Mouse (Mus musculus): ENCODE measurements around the gene Olfr94.
"Not testable (repeated sequence)": the region's sequence is repeated elsewhere in the genome, so short reads cannot be mapped to it uniquely, and the experiment has no call there.

Olfr94 gene

DNA sequence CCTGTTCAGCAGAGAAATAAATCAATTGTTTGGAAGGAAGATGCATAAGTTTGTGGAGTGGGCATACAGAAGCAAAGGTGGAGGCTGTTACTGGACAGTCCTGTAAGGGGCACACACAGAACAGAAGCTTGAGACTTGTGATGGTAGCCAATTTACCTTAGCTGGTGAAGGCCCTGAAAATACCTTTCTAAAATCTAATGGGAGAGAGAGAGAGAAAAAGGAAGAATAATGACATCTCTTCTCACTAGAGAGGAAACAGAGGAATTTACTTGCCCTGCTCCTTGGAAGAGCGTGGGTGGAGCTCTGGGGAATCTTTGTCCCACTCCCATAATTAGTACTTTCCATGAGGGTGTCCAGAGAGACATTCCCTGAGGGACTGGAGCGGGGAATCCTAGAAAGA lies at the start of gene Olfr94:
Gene Olfr94, minus strand, starts transcription at position 101 of the 400 bp plus-strand sequence.
- DNase-seq: no peak

DNA sequence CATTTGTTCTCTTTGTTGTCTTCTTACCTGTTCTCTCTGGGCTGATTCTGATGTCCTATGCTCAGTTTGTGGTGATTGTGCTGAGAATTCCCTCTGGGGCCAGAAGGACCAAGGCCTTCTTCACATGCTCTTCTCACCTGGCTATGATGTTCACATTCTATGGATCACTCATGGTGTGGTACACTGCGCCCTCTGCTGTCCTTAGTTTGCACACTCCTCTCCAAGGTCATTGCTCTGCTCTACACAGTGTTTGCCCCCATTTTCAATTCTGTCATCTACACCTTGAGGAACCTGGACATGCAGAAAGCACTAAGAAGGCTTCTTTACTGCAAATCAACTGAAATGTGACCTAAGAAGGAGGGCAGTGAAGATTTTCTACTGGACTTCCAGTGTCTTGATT lies 49.8 kb upstream of the Olfr94 start:
- peak; percentile 47 for DNase-seq

DNA sequence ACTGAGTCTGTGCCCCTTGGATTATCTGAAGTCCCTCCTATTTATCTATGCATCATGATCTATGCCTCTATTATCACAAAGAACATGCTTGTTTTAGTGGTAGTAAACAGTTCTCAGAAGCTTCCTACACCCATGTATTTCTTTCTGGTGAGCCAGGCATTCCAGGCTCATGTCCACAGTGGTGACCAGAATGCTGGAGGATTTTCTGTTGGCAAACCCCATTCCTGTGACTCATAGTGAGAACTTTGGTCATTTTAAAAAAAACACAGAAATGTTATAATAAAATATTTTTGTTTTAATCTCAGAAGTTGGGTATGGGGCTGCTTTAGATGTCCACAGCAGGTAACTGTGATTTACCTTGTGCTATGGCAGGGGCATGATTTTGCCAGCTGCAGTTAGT lies 48.7 kb upstream of the Olfr94 start:
- DNase-seq: no peak

DNA sequence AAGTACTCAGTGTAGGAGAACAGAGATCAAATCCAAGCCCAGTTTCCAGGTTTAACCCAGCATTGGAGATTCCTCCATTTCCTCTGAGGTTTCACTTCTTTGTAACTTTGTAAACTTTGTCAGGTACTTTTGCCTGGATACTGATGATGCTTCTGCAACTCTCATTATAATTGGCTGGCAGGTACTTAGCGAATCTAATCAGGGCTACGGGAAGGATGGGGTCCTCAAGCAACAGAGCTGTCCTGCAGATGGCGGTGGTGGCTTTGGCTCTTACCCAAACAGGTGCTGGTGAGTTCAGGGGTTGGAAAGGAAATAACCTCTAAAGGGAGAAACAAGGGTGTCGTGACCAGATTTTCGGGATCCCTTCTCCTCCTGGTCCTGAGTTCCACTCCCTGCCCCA lies 45.9 kb upstream of the Olfr94 start:
- peak; percentile 74 for DNase-seq

DNA sequence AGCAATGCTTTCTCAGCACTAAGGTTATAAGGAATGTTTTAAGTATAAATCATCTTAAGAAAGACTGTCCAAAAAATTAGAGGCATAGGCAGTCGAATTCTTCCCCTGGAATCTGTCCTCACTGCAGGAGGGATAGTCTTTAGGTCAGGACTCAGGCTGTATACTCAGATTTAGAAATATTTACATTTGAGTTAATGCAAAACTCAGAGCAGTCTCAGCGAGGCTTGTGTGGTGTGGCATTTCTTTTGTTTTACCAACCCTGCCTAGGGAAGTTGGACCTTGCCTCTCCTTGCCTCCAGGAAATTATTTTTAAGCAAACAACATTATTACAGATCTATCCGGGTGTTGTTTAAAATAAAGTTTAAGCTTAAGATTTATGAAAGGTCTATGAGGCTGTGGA lies 41.4 kb upstream of the Olfr94 start:
- no peak for DNase-seq

DNA sequence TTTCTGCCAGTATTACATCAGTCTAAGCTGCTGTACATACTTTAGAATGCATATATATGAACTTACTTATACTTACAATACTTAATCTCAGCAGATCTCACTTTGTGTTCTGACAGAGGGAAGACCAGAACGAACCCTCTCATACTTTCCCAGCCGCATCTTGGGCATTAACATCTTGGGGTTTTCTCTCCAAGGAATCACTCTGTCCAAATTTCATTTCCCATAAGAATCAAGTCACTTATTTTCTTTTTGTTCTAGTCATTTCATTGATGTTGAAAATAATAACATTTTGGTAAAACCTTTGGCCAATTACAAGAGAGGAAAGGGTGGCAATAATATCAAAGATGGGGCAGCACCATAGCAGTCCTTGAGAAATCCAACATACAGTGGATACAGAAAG lies 36.4 kb upstream of the Olfr94 start, which contains the start of gene Olfr97:
Gene Olfr97, minus strand, starts transcription at position 101 of the 400 bp plus-strand sequence.
- DNase-seq: not testable (repeated sequence)

DNA sequence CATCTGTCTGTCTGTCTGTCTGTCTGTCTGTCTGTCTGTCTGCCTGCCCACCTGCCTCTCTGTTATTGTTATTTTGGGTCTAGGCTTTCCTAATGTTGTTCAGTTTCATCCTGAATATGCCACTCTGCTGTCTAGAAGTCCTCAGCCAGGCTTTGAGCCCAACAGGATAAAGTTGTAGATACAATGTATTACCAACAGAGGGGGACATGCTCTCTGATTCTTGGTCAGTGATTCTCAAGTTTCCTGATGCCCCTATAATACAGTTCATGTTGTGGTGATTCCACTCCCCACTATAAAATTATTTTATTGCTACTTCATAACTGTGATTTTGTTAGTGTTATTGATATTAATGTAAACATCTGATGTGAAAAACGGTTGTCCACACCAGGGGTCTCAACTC lies 21.1 kb upstream of the Olfr94 start:
- no peak for DNase-seq

DNA sequence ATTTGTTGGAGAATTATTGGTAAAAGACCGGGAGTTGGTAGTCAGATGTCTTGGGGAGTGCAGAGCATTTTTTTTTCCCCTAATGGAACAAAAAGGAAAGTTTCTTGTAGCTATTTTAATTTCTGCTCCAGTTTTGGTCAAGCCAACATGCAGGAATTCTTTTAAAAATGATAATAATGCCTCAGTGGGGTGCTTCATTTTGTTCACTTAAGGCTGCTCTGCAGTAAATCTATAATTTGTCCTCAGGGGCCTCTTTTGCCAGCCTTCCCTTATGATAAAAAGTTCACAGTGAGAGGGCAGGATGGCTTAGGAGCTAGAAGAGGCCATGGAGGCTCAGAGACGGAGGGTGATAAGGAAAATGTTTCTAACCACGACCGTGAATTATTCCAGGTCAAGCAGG lies 19.1 kb upstream of the Olfr94 start, which contains the start of gene Olfr96:
Gene Olfr96, plus strand, starts transcription at position 301 of the 400 bp plus-strand sequence.
- DNase-seq: no peak

DNA sequence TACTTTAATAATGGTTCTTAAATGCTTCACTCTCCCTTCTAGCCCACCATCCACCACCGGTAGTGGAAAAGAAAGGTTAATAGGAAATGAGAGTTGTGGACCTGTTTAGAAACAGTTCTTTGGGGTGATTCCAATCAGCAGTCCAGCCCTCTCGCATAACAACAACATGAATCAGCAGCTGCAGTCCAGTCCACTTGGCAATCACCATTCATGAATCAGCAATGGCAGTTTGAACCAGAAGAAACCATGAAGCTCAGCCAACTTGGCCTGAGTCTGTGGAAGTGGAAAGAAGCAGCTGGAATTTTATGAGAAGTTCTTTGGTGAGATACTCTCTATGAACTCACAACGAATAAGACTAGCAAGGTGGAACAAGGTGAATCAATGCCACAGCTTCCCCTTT lies 17.7 kb upstream of the Olfr94 start:
- DNase-seq: peak; percentile 14

DNA sequence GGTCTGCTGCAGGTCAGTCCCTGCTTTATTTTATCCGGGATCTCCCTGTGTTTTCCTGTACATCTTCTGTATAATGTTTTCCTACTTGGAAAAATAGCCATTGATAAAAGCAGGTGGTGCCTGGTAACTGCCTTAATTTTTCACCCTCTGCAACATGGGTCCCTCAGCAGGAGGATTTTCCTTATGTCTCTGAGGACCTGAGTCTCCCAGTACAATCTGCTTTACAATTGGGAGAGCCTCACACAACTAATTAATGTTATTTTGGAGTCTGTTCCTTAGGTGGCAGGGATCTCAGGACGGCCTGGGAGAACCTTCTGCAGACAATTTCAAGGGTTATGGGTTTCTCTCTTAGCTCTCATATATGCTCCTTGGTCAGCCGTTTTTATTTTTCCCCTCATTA lies 12.2 kb upstream of the Olfr94 start, which contains the start of gene Olfr95:
Gene Olfr95, minus strand, starts transcription at position 101 of the 400 bp plus-strand sequence.
- no peak for DNase-seq

DNA sequence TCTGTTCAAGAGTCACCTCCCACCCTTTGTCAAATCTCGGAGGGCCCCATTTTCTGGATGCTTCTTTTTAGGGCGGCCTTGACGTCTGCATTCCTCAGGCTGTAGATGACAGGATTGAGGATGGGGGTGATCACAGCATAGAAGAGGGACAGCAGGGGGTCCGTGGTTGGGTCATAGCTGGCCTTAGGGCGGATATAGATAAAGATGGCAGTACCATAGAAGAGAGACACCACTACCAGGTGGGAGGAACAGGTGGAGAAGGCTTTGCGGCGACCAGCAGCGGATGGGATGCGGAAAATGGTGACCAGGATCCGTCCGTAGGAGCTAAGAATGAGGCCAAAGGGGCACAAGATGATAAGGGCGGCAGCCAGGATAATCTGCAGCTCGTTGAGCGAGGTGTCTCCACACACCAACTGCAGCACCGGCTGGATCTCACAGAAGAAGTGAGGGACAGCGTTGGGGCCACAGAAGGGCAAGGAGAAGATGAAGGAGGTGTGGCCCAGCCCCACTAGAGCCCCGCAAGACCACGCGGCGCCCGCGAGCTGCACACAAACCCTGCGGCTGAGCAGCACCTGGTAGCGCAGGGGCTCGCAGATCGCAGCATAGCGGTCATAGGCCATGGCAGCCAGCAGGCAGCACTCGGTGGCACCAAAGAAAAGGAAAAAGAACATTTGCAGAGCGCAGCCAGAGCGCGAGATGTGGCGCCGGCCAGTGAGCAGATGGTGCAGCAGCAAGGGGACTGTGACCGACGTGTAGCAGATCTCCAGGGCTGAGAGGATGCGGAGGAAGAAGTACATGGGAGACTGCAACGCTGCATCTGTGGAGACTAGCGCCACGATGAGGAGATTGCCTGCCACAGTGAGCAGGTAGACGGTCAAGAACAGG lies 10.3 kb upstream of the Olfr94 start:
- DNase-seq: no peak

DNA sequence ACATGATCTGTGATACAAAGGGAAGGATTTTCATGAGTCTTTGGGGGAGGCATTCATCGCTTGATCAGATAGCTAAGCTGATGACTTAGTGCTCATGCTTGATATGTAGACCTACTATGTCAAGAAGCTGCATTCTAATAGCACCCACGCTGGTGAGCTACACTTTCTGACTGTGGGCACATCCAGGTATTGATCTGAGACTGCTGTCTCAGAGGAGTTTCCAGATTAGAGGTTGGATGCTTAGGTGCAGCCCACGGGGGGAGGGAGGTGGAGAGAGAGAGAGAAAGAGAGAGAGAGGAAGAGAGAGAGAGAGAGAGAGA lies 3.1 kb upstream of the Olfr94 start:
- no peak for DNase-seq

DNA sequence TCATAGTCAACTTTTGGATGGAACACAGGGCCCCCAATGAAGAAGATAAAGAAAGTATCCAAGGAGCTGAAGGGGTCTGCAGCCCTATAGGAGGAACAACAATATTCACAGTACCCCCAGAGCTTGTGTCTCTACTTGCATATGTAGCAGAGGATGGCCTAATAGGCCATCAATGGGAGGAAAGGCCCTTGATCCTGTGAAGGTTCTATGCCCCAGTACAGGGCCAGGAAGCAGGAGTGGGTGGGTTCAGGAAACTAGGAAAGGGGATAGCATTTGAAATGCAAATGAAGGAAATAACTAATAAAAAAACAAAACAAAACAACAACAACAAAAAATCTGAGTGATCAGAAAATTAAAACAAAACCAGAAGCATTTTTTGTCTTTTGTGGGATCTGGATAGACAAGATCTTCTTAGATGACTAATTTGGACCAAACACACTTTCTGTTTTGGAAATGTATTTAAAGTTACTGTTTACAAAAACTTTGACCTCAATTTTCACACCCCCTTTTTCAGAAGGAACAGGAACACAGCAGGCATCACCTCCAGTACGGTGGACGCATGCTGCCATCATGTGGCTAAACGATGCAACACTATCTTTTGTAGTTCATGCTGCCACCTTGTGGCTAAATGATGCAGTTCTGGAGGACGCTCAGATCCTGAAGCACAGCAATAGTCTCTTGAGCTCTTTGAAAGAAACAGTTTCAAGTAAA lies 2.6 kb upstream of the Olfr94 start:
- peak; percentile 89 for DNase-seq

DNA sequence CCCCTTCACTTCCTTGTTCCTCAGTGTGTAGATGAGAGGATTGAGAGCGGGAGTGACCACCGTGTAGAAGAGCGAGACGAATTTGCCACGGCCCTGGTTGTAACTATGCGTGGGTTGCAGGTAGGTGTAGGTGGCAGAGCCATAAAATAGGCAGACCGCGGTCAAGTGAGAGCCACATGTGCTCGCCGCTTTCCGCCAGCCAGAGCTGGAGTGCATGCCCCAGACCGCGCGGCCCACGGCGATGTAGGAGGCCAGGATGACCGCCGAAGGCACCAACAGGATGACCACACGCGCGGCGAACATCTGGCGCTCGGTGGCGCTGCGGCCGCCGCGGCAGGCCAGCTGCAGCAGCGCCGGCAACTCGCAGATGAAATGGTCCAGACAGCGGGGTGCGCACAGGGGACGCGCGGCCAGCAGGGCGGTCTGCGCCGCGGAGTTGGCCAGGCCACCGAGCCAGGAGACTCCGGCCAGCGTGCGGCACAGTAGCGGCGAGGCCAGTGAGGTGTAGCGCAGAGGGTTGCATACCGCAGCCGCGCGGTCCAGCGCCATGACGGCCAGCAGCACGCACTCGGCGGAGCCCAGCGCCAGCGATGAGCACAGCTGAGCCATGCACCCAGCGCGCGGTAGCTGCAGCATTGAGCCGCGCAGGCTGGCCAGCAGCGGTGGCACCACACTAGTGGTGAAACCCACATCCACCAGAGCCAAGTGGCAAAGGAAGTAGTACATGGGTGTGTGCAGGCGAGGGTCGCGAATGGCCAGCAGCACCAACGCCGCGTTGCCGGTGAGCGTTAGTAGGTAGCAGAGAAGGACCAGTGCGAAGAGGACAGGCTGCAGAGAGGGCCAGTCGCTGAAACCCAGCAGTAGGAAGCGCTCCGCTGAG lies 3.7 kb downstream of the Olfr94 start:
- DNase-seq: no peak

DNA sequence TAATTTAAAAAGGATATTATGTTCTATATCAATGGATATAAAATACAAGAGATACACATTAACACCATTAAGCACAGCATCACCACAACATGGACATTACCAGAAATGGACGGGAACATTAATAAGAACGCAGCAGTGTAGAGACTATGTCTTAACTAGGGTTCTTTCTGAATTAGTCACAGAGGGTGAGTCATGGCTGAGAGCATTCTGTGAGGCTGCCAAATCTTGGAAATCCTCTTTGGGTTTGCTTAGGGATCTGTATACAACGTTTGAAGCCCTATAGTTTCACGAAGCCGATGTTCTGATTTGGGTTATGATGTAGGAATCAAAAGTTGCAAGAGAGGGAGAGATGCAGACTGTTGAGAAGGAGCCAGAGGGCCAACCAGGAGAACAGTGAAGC lies 6.0 kb downstream of the Olfr94 start:
- DNase-seq: no peak

DNA sequence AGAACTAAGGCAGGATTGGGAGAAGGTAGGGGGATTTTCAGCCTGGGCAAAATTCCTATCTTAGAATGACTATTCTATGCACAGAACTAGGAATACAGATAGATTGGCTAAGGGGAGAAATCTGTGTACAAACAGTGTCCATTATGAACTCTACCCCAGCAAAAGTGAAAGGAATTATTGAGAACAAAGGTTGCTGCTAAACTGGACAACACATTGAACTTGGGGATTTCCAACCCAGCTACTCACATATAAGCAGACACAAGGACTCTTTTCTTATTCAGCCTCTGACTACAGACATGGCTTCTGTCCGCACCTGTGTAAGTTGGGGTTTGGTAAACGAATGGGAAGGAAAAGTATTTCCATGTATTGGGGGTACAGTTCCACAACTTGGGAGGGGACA lies 7.1 kb downstream of the Olfr94 start, which contains the start of gene Ubd:
Gene Ubd, plus strand, starts transcription at position 237 of the 400 bp plus-strand sequence.
- no peak for DNase-seq

DNA sequence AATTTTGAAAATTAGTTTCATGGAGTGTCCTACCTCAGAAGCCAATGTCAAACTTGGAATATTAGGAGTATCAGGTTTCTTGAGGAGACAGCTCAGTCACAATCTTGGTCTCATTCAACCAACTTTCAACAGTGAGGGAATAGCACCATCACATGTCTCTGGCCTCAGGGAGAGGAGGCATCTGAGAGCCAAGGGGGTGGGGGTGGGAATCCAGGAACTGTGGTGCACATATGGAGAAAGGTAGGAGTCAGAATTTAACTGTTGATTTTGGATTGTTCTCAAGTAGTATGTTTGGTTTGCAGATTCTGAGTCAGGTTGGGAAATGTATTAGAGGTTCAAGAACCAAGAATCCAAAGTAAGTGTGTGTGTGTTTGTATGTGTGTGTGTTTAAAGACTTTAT lies 7.8 kb downstream of the Olfr94 start:
- DNase-seq: no peak

DNA sequence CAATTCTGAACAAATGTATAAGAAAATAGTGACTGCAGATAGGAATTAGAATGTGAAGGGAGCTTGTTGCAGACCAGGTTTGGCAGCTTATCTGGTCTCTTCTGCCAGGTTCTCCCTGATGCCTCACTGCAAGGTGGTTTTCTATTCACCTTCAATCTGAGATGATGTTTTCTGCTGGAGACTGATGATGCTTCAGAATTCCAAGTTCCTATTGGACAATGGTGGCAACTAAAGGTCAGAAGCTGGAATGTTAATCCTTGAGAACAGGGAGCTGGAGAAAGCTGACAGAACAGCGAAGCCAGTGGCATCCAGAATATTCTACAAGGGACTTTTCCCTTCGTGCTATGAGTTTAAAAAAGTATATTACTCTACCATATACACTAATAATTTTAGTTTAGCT lies 10.1 kb downstream of the Olfr94 start:
- DNase-seq: peak; percentile 80

DNA sequence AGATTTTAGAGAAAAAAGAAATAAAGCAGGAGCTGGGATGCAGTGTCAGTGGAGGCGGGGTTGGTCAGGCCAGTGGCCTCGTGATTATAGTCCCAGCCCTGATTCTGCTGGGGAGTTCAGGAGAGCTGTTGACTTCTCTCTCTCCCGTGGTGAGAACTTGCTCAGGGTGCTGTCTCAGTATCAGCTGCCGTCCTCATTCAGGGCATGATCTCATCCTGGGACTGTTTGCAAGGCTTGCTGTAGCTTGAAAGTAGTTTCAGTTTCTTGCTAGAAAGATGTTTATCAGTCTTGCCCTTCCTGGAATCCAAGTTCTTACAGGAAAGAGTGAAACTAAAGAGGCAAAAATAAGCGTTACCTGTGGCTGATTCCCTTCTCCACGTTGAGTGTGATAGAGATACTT lies 15.3 kb downstream of the Olfr94 start:
- DNase-seq: no peak

DNA sequence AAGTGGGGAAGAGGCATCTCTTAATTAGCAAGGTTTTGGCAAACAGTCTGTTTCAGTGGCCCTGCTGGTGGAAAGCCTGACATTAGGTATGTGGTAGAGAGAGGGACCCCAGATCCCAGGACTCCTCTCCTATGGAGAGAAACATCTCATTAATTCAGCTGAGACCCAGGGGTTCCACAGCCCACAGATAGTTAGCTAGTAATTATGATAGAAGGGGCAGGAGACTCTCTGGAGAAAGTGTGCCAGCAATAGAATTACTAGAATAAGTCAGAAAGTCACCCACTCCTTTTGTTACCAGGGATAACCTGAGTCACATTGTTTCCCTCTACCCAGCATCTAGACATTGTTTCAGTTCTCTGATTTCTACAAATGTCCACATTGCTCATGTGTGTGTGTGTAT lies 39.4 kb downstream of the Olfr94 start, which contains the start of gene Olfr93:
Gene Olfr93, minus strand, starts transcription at position 101 of the 400 bp plus-strand sequence.
- no peak for DNase-seq
